Mouse (Mus musculus) left cerebral cortex, postnatal 4 days (tissue): ENCODE results near the gene Nras. TPM values are rescaled to one million over a fixed set of nuclear protein-coding genes. Genes with fewer than 3 reads are reported as not detected.

ENCODE experiments used
- DNase-seq: peaks from one replicate; pipeline ENCODE4 v3.0.0-alpha.2; 2022
- intact Hi-C: fragments of 180-260 bp; cut with DNase I; formaldehyde crosslinking; loops from one replicate; pipeline ENCODE4 v1.15.1; 2025
- total RNA-seq, 2 experiments: library from RNA; stranded (reverse); gene quantifications; 2 replicates each; pipeline ENCODE4 v1.2.3; 2021

Gene Nras
- total RNA-seq, result 100 to 1,000 TPM; 191 to 214 TPM

- intact Hi-C loops, result loop anchor here (5.0 to 10.0 kb wide), 2 partner anchors 114 to 276 kb away; partner anchors contain the start of gene Bcas2
- peak; percentile 97 for DNase-seq
These were observed at the start of gene Nras for GRCm38 (mm10) chr3:103058207-103059157. TSS of gene Nras (plus strand) at chr3:103058285.

- DNase-seq, result no peak
- intact Hi-C loops, result no loop called here
These were observed 40.7 kb upstream of the Nras start for GRCm38 (mm10) chr3:103017350-103017749.

- intact Hi-C loops, result no loop called here
These were observed 38.6 kb upstream of the Nras start for GRCm38 (mm10) chr3:103019462-103019861.

GRCm38 (mm10) chr3:103020249-103020942 is 37.7 kb upstream of the Nras start, which contains the start of gene Csde1:
TSS of gene Csde1 (plus strand) at chr3:103020426.
- intact Hi-C loops, result no loop called here

More at GRCm38 (mm10) chr3:103019462-103019861, 38.6 kb upstream of the Nras start:
- DNase-seq, result no peak

GRCm38 (mm10) chr3:103020943-103021638 is 37.0 kb upstream of the Nras start:
- intact Hi-C loops, result no loop called here
- DNase-seq, result peak; percentile 95

More at GRCm38 (mm10) chr3:103020249-103020942, 37.7 kb upstream of the Nras start, which contains the start of gene Csde1:
- peak; percentile 97 for DNase-seq

GRCm38 (mm10) chr3:103026174-103026573 is 31.9 kb upstream of the Nras start:
- intact Hi-C loops, result no loop called here
- DNase-seq, result no peak

GRCm38 (mm10) chr3:103040285-103040684 is 17.8 kb upstream of the Nras start:
- DNase-seq, result no peak
- intact Hi-C loops, result no loop called here

- intact Hi-C loops, result no loop called here
These were observed 17.2 kb upstream of the Nras start for GRCm38 (mm10) chr3:103040861-103041379.

GRCm38 (mm10) chr3:103056016-103056595 is 2.0 kb upstream of the Nras start:
- intact Hi-C loops, result loop anchor here (5.0 to 10.0 kb wide), 2 partner anchors 116 to 279 kb away; partner anchors contain the start of gene Bcas2
- DNase-seq, result no peak

More at GRCm38 (mm10) chr3:103040861-103041379, 17.2 kb upstream of the Nras start:
- DNase-seq, result no peak

GRCm38 (mm10) chr3:103057752-103058151 is 333 bp upstream of the Nras start:
- no peak for DNase-seq
- intact Hi-C loops, result loop anchor here (5.0 to 10.0 kb wide), 2 partner anchors 115 to 277 kb away; partner anchors contain the start of gene Bcas2

GRCm38 (mm10) chr3:103066927-103067326 is 8.8 kb downstream of the Nras start:
- DNase-seq, result no peak
- intact Hi-C loops, result no loop called here

GRCm38 (mm10) chr3:103068971-103069370 is 10.9 kb downstream of the Nras start:
- intact Hi-C loops, result no loop called here
- no peak for DNase-seq

- no peak for DNase-seq
- intact Hi-C loops, result no loop called here
These were observed 15.7 kb downstream of the Nras start, which contains the start of gene Ampd1 for GRCm38 (mm10) chr3:103073771-103074170. TSS of gene Ampd1 (plus strand) at chr3:103074014.

GRCm38 (mm10) chr3:103075871-103076270 is 17.8 kb downstream of the Nras start:
- intact Hi-C loops, result no loop called here
- no peak for DNase-seq

- no peak for DNase-seq
- intact Hi-C loops, result no loop called here
These were observed 18.4 kb downstream of the Nras start for GRCm38 (mm10) chr3:103076476-103076875.

GRCm38 (mm10) chr3:103079301-103079700 is 21.2 kb downstream of the Nras start:
- intact Hi-C loops, result no loop called here

GRCm38 (mm10) chr3:103081051-103081450 is 23.0 kb downstream of the Nras start:
- intact Hi-C loops, result no loop called here
- no peak for DNase-seq

More at GRCm38 (mm10) chr3:103079301-103079700, 21.2 kb downstream of the Nras start:
- DNase-seq, result no peak

GRCm38 (mm10) chr3:103081861-103082453 is 23.9 kb downstream of the Nras start:
- DNase-seq, result no peak
- intact Hi-C loops, result no loop called here

GRCm38 (mm10) chr3:103082761-103083160 is 24.7 kb downstream of the Nras start:
- DNase-seq, result no peak
- intact Hi-C loops, result no loop called here
